Mouse (Mus musculus) CH12.LX (cell line): Measurements from ENCODE around the gene Paxip1. TPM values are rescaled to one million over a fixed set of nuclear protein-coding genes. Genes with fewer than 3 reads are reported as not detected.
A peak's percentile ranks its signal among the peaks of the same experiment; 100 is the strongest.

ENCODE experiments used
- DNase-seq: peaks from one replicate; pipeline ENCODE4 v3.0.0-alpha.2; 2013; ENCODE audit errors: extremely low read depth
- H3K27ac ChIP-seq: 2 replicates; pipeline ENCODE4 v1.5.1; 2012; ENCODE audit warnings: low read depth, mild to moderate bottlenecking, control low read depth, moderate library complexity; ENCODE audit not compliant: insufficient read depth
- H3K27me3 ChIP-seq: replicated peaks from 2 replicates; pipeline ENCODE3; 2012; ENCODE audit warnings: inconsistent platforms
- H3K36me3 ChIP-seq, 2 experiments: replicated peaks in 1 of 2; 2 replicates each; pipeline versions ENCODE3 to v1.6.1; 2012; ENCODE audit warnings: inconsistent platforms in 1 of 2, low read length in 1 of 2, mild to moderate bottlenecking in 1 of 2, mixed read lengths in 1 of 2, moderate library complexity in 1 of 2; ENCODE audit not compliant: control insufficient read depth in 1 of 2, insufficient read depth in 1 of 2
- H3K4me1 ChIP-seq, 2 experiments: 2 replicates each; pipeline ENCODE4 v1.6.1; 2012; ENCODE audit warnings: inconsistent platforms in 1 of 2, moderate library complexity in 1 of 2; ENCODE audit not compliant: insufficient read depth in 2 of 2, control insufficient read depth in 1 of 2
- H3K4me2 ChIP-seq: 2 replicates; pipeline ENCODE4 v1.6.1; 2012; ENCODE audit warnings: low read depth, mild to moderate bottlenecking, control low read depth; ENCODE audit not compliant: poor library complexity, insufficient read depth, severe bottlenecking
- H3K4me3 ChIP-seq, 3 experiments: fragments of 150-350 bp in 1 of 3; sonication (generic) in 1 of 3; replicated peaks in 1 of 3; 2 replicates each; pipeline versions ENCODE3 to v1.5.1; 2011 to 2012; ENCODE audit warnings: low read depth in 2 of 3, low read length in 2 of 3, mild to moderate bottlenecking in 2 of 3, moderate library complexity in 2 of 3, control low read depth in 1 of 3, improper control_type of control experiment in 1 of 3, inconsistent platforms in 1 of 3, mixed read lengths in 1 of 3; ENCODE audit not compliant: poor library complexity in 1 of 3
- H3K79me2 ChIP-seq: replicated peaks from 2 replicates; pipeline ENCODE4 v1.6.1; 2012; ENCODE audit warnings: mild to moderate bottlenecking, moderate library complexity; ENCODE audit not compliant: control insufficient read depth, poor library complexity, insufficient read depth, severe bottlenecking; ENCODE audit errors: extremely low read depth
- H3K9ac ChIP-seq: 2 replicates; pipeline ENCODE4 v1.6.1; 2012; ENCODE audit warnings: low read depth, mild to moderate bottlenecking, control low read depth, moderate library complexity; ENCODE audit not compliant: insufficient read depth
- H3K9me3 ChIP-seq: replicated peaks from 2 replicates; pipeline ENCODE3; 2012; ENCODE audit warnings: low read length, inconsistent platforms, mixed read lengths
- CHD1 ChIP-seq: IDR thresholded peaks from 2 replicates; pipeline ENCODE4 v1.6.1; 2012; ENCODE audit warnings: low read depth, low read length, improper control_type of control experiment, inconsistent platforms
- CHD2 ChIP-seq: IDR thresholded peaks from 2 replicates; pipeline ENCODE4 v1.6.1; 2011; ENCODE audit warnings: low read length, improper control_type of control experiment
- CTCF ChIP-seq, 2 experiments: IDR thresholded peaks in 1 of 2; conservative IDR thresholded peaks in 1 of 2; 2 replicates each; pipeline ENCODE4 v1.5.1; 2011 to 2012; ENCODE audit warnings: low read depth in 2 of 2, low read length in 2 of 2, improper control_type of control experiment in 1 of 2, inconsistent platforms in 1 of 2, mild to moderate bottlenecking in 1 of 2, moderate library complexity in 1 of 2
- EP300 ChIP-seq: IDR thresholded peaks from 2 replicates; pipeline ENCODE4 v1.6.1; 2011; ENCODE audit warnings: low read length, improper control_type of control experiment
- ETS1 ChIP-seq: conservative IDR thresholded peaks from 2 replicates; pipeline ENCODE4 v1.6.1; 2012; ENCODE audit warnings: low read depth, mild to moderate bottlenecking, inconsistent platforms, low read length, improper control_type of control experiment, moderate library complexity
- GABPA ChIP-seq: IDR thresholded peaks from 2 replicates; pipeline ENCODE4 v1.6.1; 2012; ENCODE audit warnings: low read depth, low read length, improper control_type of control experiment, inconsistent platforms; ENCODE audit not compliant: insufficient replicate concordance
- HCFC1 ChIP-seq: IDR thresholded peaks from 2 replicates; pipeline ENCODE4 v1.6.1; 2012; ENCODE audit warnings: low read depth, mild to moderate bottlenecking, inconsistent platforms, low read length, improper control_type of control experiment
- IRF4 ChIP-seq: IDR thresholded peaks from 2 replicates; pipeline ENCODE4 v1.6.1; 2014; ENCODE audit warnings: low read depth, mild to moderate bottlenecking, inconsistent platforms, low read length, improper control_type of control experiment
- MAZ ChIP-seq: IDR thresholded peaks from 2 replicates; pipeline ENCODE4 v1.6.1; 2012; ENCODE audit warnings: low read depth, mild to moderate bottlenecking, inconsistent platforms, low read length, improper control_type of control experiment, moderate library complexity
- MEF2A ChIP-seq: IDR thresholded peaks from 2 replicates; pipeline ENCODE4 v1.6.1; 2014; ENCODE audit warnings: low read depth, mild to moderate bottlenecking, inconsistent platforms, low read length, improper control_type of control experiment, borderline replicate concordance
- MYC ChIP-seq: IDR thresholded peaks from 2 replicates; pipeline ENCODE4 v1.6.1; 2011; ENCODE audit warnings: low read depth, mild to moderate bottlenecking, improper control_type of control experiment, low read length
- NELFE ChIP-seq: IDR thresholded peaks from 2 replicates; pipeline ENCODE4 v1.6.1; 2011; ENCODE audit warnings: low read depth, low read length, improper control_type of control experiment
- NRF1 ChIP-seq: IDR thresholded peaks from 2 replicates; pipeline ENCODE4 v1.6.1; 2014; ENCODE audit warnings: low read depth, mild to moderate bottlenecking, inconsistent platforms, low read length, improper control_type of control experiment, moderate library complexity
- POLR2A ChIP-seq: IDR thresholded peaks from 2 replicates; pipeline ENCODE4 v1.6.1; 2011; ENCODE audit warnings: low read depth, mild to moderate bottlenecking, improper control_type of control experiment, low read length
- POLR2AphosphoS2 ChIP-seq: IDR thresholded peaks from 2 replicates; pipeline ENCODE4 v1.6.1; 2011; ENCODE audit warnings: low read depth, low read length, improper control_type of control experiment
- RAD21 ChIP-seq: IDR thresholded peaks from 2 replicates; pipeline ENCODE4 v1.6.1; 2011; ENCODE audit warnings: low read depth, mild to moderate bottlenecking, low read length, improper control_type of control experiment, moderate library complexity
- SIN3A ChIP-seq: IDR thresholded peaks from 2 replicates; pipeline ENCODE4 v1.6.1; 2012; ENCODE audit warnings: low read length, improper control_type of control experiment, inconsistent platforms
- TBP ChIP-seq: conservative IDR thresholded peaks from 2 replicates; pipeline ENCODE4 v1.6.1; 2011; ENCODE audit warnings: low read depth, low read length, improper control_type of control experiment
- TCF12 ChIP-seq: IDR thresholded peaks from 2 replicates; pipeline ENCODE4 v1.6.1; 2014; ENCODE audit warnings: low read depth, mild to moderate bottlenecking, inconsistent platforms, low read length, improper control_type of control experiment
- USF2 ChIP-seq: conservative IDR thresholded peaks from 2 replicates; pipeline ENCODE4 v1.6.1; 2011; ENCODE audit warnings: low read depth, low read length, improper control_type of control experiment
- ZKSCAN1 ChIP-seq: IDR thresholded peaks from 2 replicates; pipeline ENCODE4 v1.6.1; 2012; ENCODE audit warnings: low read depth, inconsistent platforms, low read length, improper control_type of control experiment, borderline replicate concordance
- ZMIZ1 ChIP-seq: IDR thresholded peaks from 2 replicates; pipeline ENCODE4 v1.6.1; 2012; ENCODE audit warnings: low read depth, mild to moderate bottlenecking, inconsistent platforms, low read length, improper control_type of control experiment
- ZNF384 ChIP-seq: IDR thresholded peaks from 2 replicates; pipeline ENCODE4 v1.6.1; 2012; ENCODE audit warnings: low read depth, low read length, improper control_type of control experiment, inconsistent platforms
- dilution Hi-C: fragments of 300-500 bp; cut with MboI; formaldehyde crosslinking; loops from 2 replicates; pipeline ENCODE4 v1.14.3; 2020; ENCODE audit warnings: low sequenced_read_pairs; ENCODE audit not compliant: extremely low pct_unique_long_range_greater_than_20kb, extremely low pct_ligation_motif_present
- in situ Hi-C: fragments of 300-500 bp; cut with MboI; formaldehyde crosslinking; loops from 3 replicates; pipeline ENCODE4 v1.14.3; 2019; ENCODE audit warnings: low sequenced_read_pairs, low pct_ligation_motif_present, low pct_unique_long_range_greater_than_20kb, mixed read lengths
- polyA plus RNA-seq: library from polyadenylated mRNA; unstranded; fragments of >175 nt; gene quantifications from 2 replicates; pipeline ENCODE4 v1.2.1, GENCODE M21; 2012; ENCODE audit warnings: low read depth; ENCODE audit not compliant: insufficient read length
- total RNA-seq, 2 experiments: library from RNA; depleted of rRNA; stranded (reverse); fragments of 300-350 nt in 1 of 2; fragments of >200 nt in 1 of 2; gene quantifications; 2 replicates each; pipeline ENCODE4 v1.2.3; 2012 to 2014

The Paxip1 gene
- total and polyA plus RNA-seq, 3 experiments = 30.3 to 55.4 (median 30.3) TPM

DNA sequence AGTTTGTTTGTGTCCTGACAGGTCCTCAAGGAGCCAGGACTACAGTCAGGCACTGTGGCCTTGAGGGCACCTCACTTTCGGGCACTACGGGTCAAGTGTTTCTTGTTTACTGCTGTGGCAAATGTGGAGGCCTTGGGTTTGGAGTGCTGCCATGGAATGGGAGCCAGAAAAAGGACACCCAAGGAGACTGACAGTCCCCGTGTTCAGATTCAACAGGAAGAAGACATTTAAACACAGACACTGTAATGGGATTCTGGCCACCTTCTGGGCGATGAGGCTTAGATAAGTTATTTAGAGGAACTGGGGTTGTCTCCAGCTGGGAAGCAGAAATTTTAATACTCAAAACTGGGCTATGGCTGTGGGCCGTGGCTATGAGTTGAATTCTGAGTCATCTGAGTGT lies 60.8 kb downstream of the Paxip1 start:
- Histone ChIP-seq H3K36me3 (no peaks in the 10 kb centered on the region), H3K27ac (no peak overlapping the region), H3K27me3 (peaks cover 2% of the 10 kb centered on the region), H3K4me1 (no peaks in the 10 kb centered on the region), H3K4me2 (no peak overlapping the region), H3K79me2 (no peaks in the 10 kb centered on the region), H3K9me3 (peaks cover 9% of the 10 kb centered on the region), H3K4me3 (no peak overlapping the region), H3K9ac (no peak overlapping the region)
- in situ Hi-C loops (no loop called here), dilution Hi-C loops (no loop called here)
- DNase-seq = no peak
- no peak for TF ChIP-seq ZMIZ1
- TF ChIP-seq NRF1 = no peak
- no peak for TF ChIP-seq IRF4
- no peak for TF ChIP-seq CHD2
- TF ChIP-seq MAZ = no peak
- no peak for TF ChIP-seq SIN3A
- TF ChIP-seq GABPA = no peak
- no peak for TF ChIP-seq TCF12
- TF ChIP-seq MYC = no peak
- TF ChIP-seq HCFC1 = no peak
- no peak for TF ChIP-seq NELFE
- no peak for TF ChIP-seq ZKSCAN1
- TF ChIP-seq TBP = no peak
- TF ChIP-seq ZNF384 = no peak
- TF ChIP-seq POLR2A = no peak
- TF ChIP-seq ETS1 = no peak
- TF ChIP-seq EP300 = no peak
- no peak for TF ChIP-seq RAD21
- no peak for TF ChIP-seq POLR2AphosphoS2
- TF ChIP-seq, all 38 proteins: peak for 0

DNA sequence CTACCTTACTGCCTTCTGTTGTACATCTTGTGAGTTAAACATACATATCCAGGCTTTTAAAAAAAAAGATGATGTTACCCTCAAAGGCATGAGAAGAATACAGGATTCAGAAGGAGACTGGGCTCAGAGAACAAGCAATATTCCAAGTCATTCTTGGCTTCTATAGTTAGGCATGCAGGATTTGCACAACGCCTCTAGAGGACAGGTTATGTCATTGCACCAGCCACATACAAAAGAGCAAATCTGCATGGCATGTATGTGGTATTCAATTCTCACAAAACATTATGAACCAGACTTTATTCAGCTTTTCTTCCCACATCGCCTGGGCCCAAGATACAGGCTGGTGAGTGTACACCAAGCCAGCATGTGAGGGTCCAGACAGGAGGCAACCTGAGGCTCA lies 67.0 kb downstream of the Paxip1 start:
- no peaks in the 10 kb centered on the region for H3K27me3 ChIP-seq
- TF ChIP-seq MEF2A (no peak), TBP (no peak), CHD1 (no peak), USF2 (no peak), CTCF (conservative IDR thresholded peaks at IDR 0.05 in 1 of 2, IDR thresholded peaks at IDR 0.05 in 1 of 2; ENCODE audit: low read depth in 2 of 2, low read length in 2 of 2) (peak; percentile 51 to 92)
- TF ChIP-seq, all 38 proteins: peak for 1
- dilution Hi-C loops = no loop called here
- peaks cover 4% of the 10 kb centered on the region for H3K9me3 ChIP-seq
- no peak overlapping the region for H3K9ac ChIP-seq
- no peak overlapping the region for H3K4me3 ChIP-seq
- no peak overlapping the region for H3K27ac ChIP-seq
- H3K36me3 ChIP-seq = no peaks in the 10 kb centered on the region
- no peak for DNase-seq
- no peaks in the 10 kb centered on the region for H3K4me1 ChIP-seq
- in situ Hi-C loops = no loop called here
- no peak overlapping the region for H3K4me2 ChIP-seq
- no peaks in the 10 kb centered on the region for H3K79me2 ChIP-seq
